Mouse (Mus musculus) hindbrain, embryonic 12.5 days (tissue): Measurements from ENCODE around the gene Hoxb13. TPM values are rescaled to one million over a fixed set of nuclear protein-coding genes. Genes with fewer than 3 reads are reported as not detected.

Experiments used
- ATAC-seq: fragments of 200-750 bp; cut with Nextera tagmentation; 2 replicates; pipeline ENCODE4 v1.8.0; 2017; ENCODE audit warnings: moderate TSS enrichment; ENCODE audit not compliant: low FRiP score
- H3K27ac ChIP-seq: fragments of 300-500 bp; sonication (generic); 2 replicates; pipeline ENCODE4 v1.5.1; 2016; ENCODE audit warnings: mild to moderate bottlenecking
- H3K27me3 ChIP-seq: fragments of 300-500 bp; sonication (generic); 2 replicates; pipeline ENCODE4 v1.6.1; 2016; ENCODE audit warnings: mild to moderate bottlenecking
- H3K36me3 ChIP-seq: fragments of 300-500 bp; sonication (generic); 2 replicates; pipeline ENCODE4 v1.6.1; 2016; ENCODE audit warnings: mild to moderate bottlenecking
- H3K4me1 ChIP-seq: fragments of 300-500 bp; sonication (generic); 2 replicates; pipeline ENCODE4 v1.6.1; 2016
- H3K4me2 ChIP-seq: fragments of 300-500 bp; sonication (generic); replicated peaks from 2 replicates; pipeline ENCODE4 v1.6.1; 2016; ENCODE audit warnings: mild to moderate bottlenecking
- H3K4me3 ChIP-seq: fragments of 300-500 bp; sonication (generic); 2 replicates; pipeline ENCODE4 v1.5.1; 2016; ENCODE audit warnings: mild to moderate bottlenecking
- H3K9ac ChIP-seq: fragments of 300-500 bp; sonication (generic); 2 replicates; pipeline ENCODE4 v1.6.1; 2016; ENCODE audit warnings: mild to moderate bottlenecking, moderate library complexity
- H3K9me3 ChIP-seq: fragments of 300-500 bp; sonication (generic); replicated peaks from 2 replicates; pipeline ENCODE4 v1.6.1; 2016; ENCODE audit warnings: mild to moderate bottlenecking
- WGBS: fragments of 180-500 bp; shearing (Covaris S2); methylation state at CpG from one replicate; pipeline ENCODE4 v1.1.7; 2016; 5-methylcytosine and 5-hydroxymethylcytosine counted together
- polyA plus RNA-seq: library from polyadenylated mRNA; unstranded; fragments of >200 nt; fragmentation: Nextera tagmentation; extraction: Ambion mirVana; gene quantifications from 2 replicates; pipeline ENCODE4 v1.2.1, GENCODE M21; 2016

The Hoxb13 gene
- not detected in 2 replicates for polyA plus RNA-seq

GRCm38 (mm10) chr11:96193521-96194400 is at the start of gene Hoxb13:
Gene Hoxb13, plus strand, starts transcription at chr11:96194316.
- no peak for ATAC-seq
- Histone ChIP-seq H3K9me3 (no peaks in the 10 kb centered on the region), H3K4me2 (0 out of 2 replicates have a peak within 1 kb of the TSS, but pooled peaks have one; percentile 9), H3K36me3 (no peaks in the 10 kb centered on the region), H3K9ac (no peak within 1 kb of the TSS; the same call in 1 of the 2 replicates), H3K4me3 (peak within 1 kb of the TSS; percentile 7; the same call in 1 of the 2 replicates), H3K27me3 (peaks cover 98% of the 10 kb centered on the region), H3K4me1 (no peaks in the 10 kb centered on the region), H3K27ac (no peak within 1 kb of the TSS)
- under 1% methylated on average over 35 of the region's 35 CpGs for WGBS

GRCm38 (mm10) chr11:96145622-96146270 is 48.4 kb upstream of the Hoxb13 start:
- peaks cover 60% of the 10 kb centered on the region for H3K27me3 ChIP-seq
- no peaks in the 10 kb centered on the region for H3K9me3 ChIP-seq
- no peak overlapping the region; the same call in 1 of the 2 replicates for H3K4me3 ChIP-seq
- no peak overlapping the region for H3K9ac ChIP-seq
- ATAC-seq, result no peak
- H3K36me3 ChIP-seq, result no peaks in the 10 kb centered on the region
- H3K4me2 ChIP-seq, result peak overlapping the region; percentile 37
- no peak overlapping the region for H3K27ac ChIP-seq
- peaks cover 7% of the 10 kb centered on the region; the same call in 1 of the 2 replicates for H3K4me1 ChIP-seq
- 3% methylated on average over 15 of the region's 15 CpGs for WGBS

- 77% methylated on average over 6 of the region's 6 CpGs for WGBS
- peaks cover 76% of the 10 kb centered on the region for H3K27me3 ChIP-seq
- no peaks in the 10 kb centered on the region for H3K36me3 ChIP-seq
- no peak overlapping the region for H3K4me2 ChIP-seq
- ATAC-seq, result no peak
- no peak overlapping the region for H3K27ac ChIP-seq
- H3K4me3 ChIP-seq, result no peak overlapping the region
- H3K9me3 ChIP-seq, result no peaks in the 10 kb centered on the region
- H3K4me1 ChIP-seq, result peaks cover 4% of the 10 kb centered on the region; the same call in 1 of the 2 replicates
- no peak overlapping the region for H3K9ac ChIP-seq
These were observed 46.6 kb upstream of the Hoxb13 start for GRCm38 (mm10) chr11:96147471-96147870.

GRCm38 (mm10) chr11:96164769-96165168 is 29.3 kb upstream of the Hoxb13 start:
- no peak overlapping the region for H3K27ac ChIP-seq
- no peak overlapping the region for H3K4me3 ChIP-seq
- no peaks in the 10 kb centered on the region for H3K36me3 ChIP-seq
- no peak overlapping the region for H3K4me2 ChIP-seq
- H3K9ac ChIP-seq, result no peak overlapping the region
- no peaks in the 10 kb centered on the region for H3K4me1 ChIP-seq
- 66% methylated on average over 12 of the region's 12 CpGs for WGBS
- peaks cover 82% of the 10 kb centered on the region for H3K27me3 ChIP-seq
- ATAC-seq, result no peak
- 0 out of 2 replicates have a peak, but pooled peaks cover 3% of the 10 kb centered on the region for H3K9me3 ChIP-seq

GRCm38 (mm10) chr11:96168125-96168524 is 26.0 kb upstream of the Hoxb13 start:
- no peak for ATAC-seq

GRCm38 (mm10) chr11:96169016-96169415 is 25.1 kb upstream of the Hoxb13 start:
- Histone ChIP-seq H3K4me2 (no peak overlapping the region), H3K27me3 (peaks cover 100% of the 10 kb centered on the region), H3K9me3 (no peaks in the 10 kb centered on the region), H3K36me3 (no peaks in the 10 kb centered on the region), H3K27ac (no peak overlapping the region), H3K9ac (no peak overlapping the region), H3K4me3 (no peak overlapping the region), H3K4me1 (no peaks in the 10 kb centered on the region)
- ATAC-seq, result no peak
- 17% methylated on average over 7 of the region's 7 CpGs for WGBS

More at GRCm38 (mm10) chr11:96168125-96168524, 26.0 kb upstream of the Hoxb13 start:
- H3K4me1 ChIP-seq, result no peaks in the 10 kb centered on the region
- no peak overlapping the region for H3K27ac ChIP-seq
- no peak overlapping the region for H3K4me3 ChIP-seq
- H3K27me3 ChIP-seq, result peaks cover 97% of the 10 kb centered on the region
- no peaks in the 10 kb centered on the region for H3K36me3 ChIP-seq
- H3K9ac ChIP-seq, result no peak overlapping the region
- no peak overlapping the region for H3K4me2 ChIP-seq
- 33% methylated on average over 9 of the region's 9 CpGs for WGBS
- no peaks in the 10 kb centered on the region for H3K9me3 ChIP-seq

- Histone ChIP-seq H3K36me3 (no peaks in the 10 kb centered on the region), H3K4me3 (no peak overlapping the region), H3K9me3 (no peaks in the 10 kb centered on the region), H3K4me2 (no peak overlapping the region), H3K27me3 (peaks cover 100% of the 10 kb centered on the region), H3K27ac (no peak overlapping the region), H3K4me1 (no peaks in the 10 kb centered on the region), H3K9ac (no peak overlapping the region)
- ATAC-seq, result no peak
- WGBS, result under 1% methylated on average over 20 of the region's 20 CpGs
These were observed 23.3 kb upstream of the Hoxb13 start for GRCm38 (mm10) chr11:96170711-96171379.

GRCm38 (mm10) chr11:96171601-96172000 is 22.5 kb upstream of the Hoxb13 start:
- no peak overlapping the region for H3K4me2 ChIP-seq
- H3K27me3 ChIP-seq, result peaks cover 100% of the 10 kb centered on the region
- H3K9ac ChIP-seq, result no peak overlapping the region
- no peak overlapping the region for H3K27ac ChIP-seq
- no peaks in the 10 kb centered on the region for H3K4me1 ChIP-seq
- no peak overlapping the region for H3K4me3 ChIP-seq
- no peaks in the 10 kb centered on the region for H3K9me3 ChIP-seq
- no peak for ATAC-seq
- no peaks in the 10 kb centered on the region for H3K36me3 ChIP-seq
- 5% methylated on average over 3 of the region's 3 CpGs for WGBS

GRCm38 (mm10) chr11:96172511-96173287 is 21.4 kb upstream of the Hoxb13 start:
- Histone ChIP-seq H3K27me3 (peaks cover 100% of the 10 kb centered on the region), H3K9me3 (no peaks in the 10 kb centered on the region), H3K9ac (no peak overlapping the region), H3K4me2 (no peak overlapping the region), H3K4me3 (no peak overlapping the region), H3K27ac (no peak overlapping the region), H3K4me1 (no peaks in the 10 kb centered on the region), H3K36me3 (no peaks in the 10 kb centered on the region)
- WGBS, result under 1% methylated on average over 25 of the region's 25 CpGs
- ATAC-seq, result no peak

- Histone ChIP-seq H3K4me3 (no peak overlapping the region), H3K9ac (no peak overlapping the region), H3K4me1 (no peaks in the 10 kb centered on the region), H3K4me2 (no peak overlapping the region), H3K9me3 (no peaks in the 10 kb centered on the region), H3K36me3 (no peaks in the 10 kb centered on the region), H3K27me3 (peaks cover 100% of the 10 kb centered on the region), H3K27ac (no peak overlapping the region)
- WGBS, result 2% methylated on average over 16 of the region's 16 CpGs
- no peak for ATAC-seq
These were observed 20.8 kb upstream of the Hoxb13 start for GRCm38 (mm10) chr11:96173288-96173840.

- H3K9me3 ChIP-seq, result no peaks in the 10 kb centered on the region
- H3K4me2 ChIP-seq, result no peak overlapping the region
- no peak overlapping the region for H3K4me3 ChIP-seq
- no peaks in the 10 kb centered on the region for H3K36me3 ChIP-seq
- no peak for ATAC-seq
- no peak overlapping the region for H3K27ac ChIP-seq
- no peaks in the 10 kb centered on the region for H3K4me1 ChIP-seq
- no peak overlapping the region for H3K9ac ChIP-seq
- H3K27me3 ChIP-seq, result peaks cover 100% of the 10 kb centered on the region
- 2% methylated on average over 6 of the region's 6 CpGs for WGBS
These were observed 19.2 kb upstream of the Hoxb13 start for GRCm38 (mm10) chr11:96174881-96175280.
